Mouse (Mus musculus) G1E (cell line): ENCODE measurements around the gene Olfr530. TPM values are rescaled to one million over a fixed set of nuclear protein-coding genes. Genes with fewer than 3 reads are reported as not detected.

Experiments
- ATAC-seq: 2 replicates; pipeline ENCODE4 v1.8.0; 2016; ENCODE audit warnings: mild to moderate bottlenecking; ENCODE audit not compliant: insufficient number of reproducible peaks, poor library complexity, low FRiP score, severe bottlenecking; ENCODE audit errors: extremely low read depth
- DNase-seq: peaks from one replicate; pipeline ENCODE4 v3.0.0; 2012; ENCODE audit warnings: low spot score
- H3K27me3 ChIP-seq: 2 replicates; pipeline ENCODE4 v1.6.1; 2012; ENCODE audit warnings: mild to moderate bottlenecking, low read length, inconsistent platforms; ENCODE audit not compliant: insufficient read depth
- H3K36me3 ChIP-seq: replicated peaks from 2 replicates; pipeline ENCODE3; 2012; ENCODE audit warnings: mild to moderate bottlenecking, inconsistent platforms
- H3K4me1 ChIP-seq: 2 replicates; pipeline ENCODE4 v1.6.1; 2012; ENCODE audit warnings: low read depth, low read length, inconsistent platforms, mixed read lengths; ENCODE audit not compliant: insufficient read depth
- H3K4me3 ChIP-seq: 2 replicates; pipeline ENCODE4 v1.5.1; 2012; ENCODE audit warnings: low read depth, mild to moderate bottlenecking, inconsistent platforms, low read length, moderate library complexity, mixed read lengths
- H3K9me3 ChIP-seq: replicated peaks from 2 replicates; pipeline ENCODE4 v1.6.1; 2012; ENCODE audit warnings: inconsistent platforms
- CTCF ChIP-seq: IDR thresholded peaks from 2 replicates; pipeline ENCODE4 v1.5.1; 2012; ENCODE audit warnings: low read depth, low read length, inconsistent platforms, mixed read lengths
- GATA1 ChIP-seq: IDR thresholded peaks from 2 replicates; pipeline ENCODE4 v1.6.1; 2012; ENCODE audit warnings: borderline replicate concordance, low read length, inconsistent platforms, mixed read lengths
- GATA2 ChIP-seq: IDR thresholded peaks from 2 replicates; pipeline ENCODE4 v1.6.1; 2012; ENCODE audit warnings: low read depth, low read length, inconsistent platforms, borderline replicate concordance
- POLR2AphosphoS5 ChIP-seq: IDR thresholded peaks from 2 replicates; pipeline ENCODE4 v1.6.1; 2012; ENCODE audit warnings: low read depth, low read length, inconsistent platforms; ENCODE audit not compliant: insufficient replicate concordance
- TAL1 ChIP-seq: conservative IDR thresholded peaks from 2 replicates; pipeline ENCODE4 v1.6.1; 2012; ENCODE audit warnings: low read depth, low read length, inconsistent platforms, mixed read lengths
- polyA plus RNA-seq: library from polyadenylated mRNA; stranded (reverse); fragments of >175 nt; gene quantifications from 2 replicates; pipeline ENCODE4 v1.2.3, GENCODE M21; 2012
- total RNA-seq, 2 experiments: library from RNA; stranded (forward) in 1 of 2; stranded (reverse) in 1 of 2; fragments of 200-1000 nt in 1 of 2; fragments of >200 nt in 1 of 2; fragmentation: Nextera tagmentation in 1 of 2; gene quantifications; 2 replicates each; pipeline ENCODE4 v1.2.3; 2014 to 2017

Olfr530 gene
- total and polyA plus RNA-seq, 3 experiments = not detected

DNA sequence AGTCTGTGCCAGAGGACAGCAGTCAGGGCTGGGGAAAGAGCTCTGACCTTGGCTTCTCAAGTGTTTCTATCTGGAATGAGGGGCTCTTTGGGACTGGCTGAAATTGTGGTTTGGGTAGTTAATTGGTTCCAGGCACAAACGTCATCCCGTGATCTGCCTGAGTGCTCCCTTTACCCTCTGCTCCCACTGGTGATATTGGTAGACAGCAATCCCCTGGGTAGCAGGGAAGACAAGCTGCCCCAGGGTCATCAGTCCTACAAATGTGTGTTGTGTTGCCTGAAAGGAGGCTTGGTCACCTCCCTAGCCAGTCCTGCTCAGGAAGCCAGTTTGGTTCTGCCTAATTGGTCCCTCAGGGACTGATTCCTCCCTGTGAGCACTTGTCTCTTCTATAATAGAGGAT lies 42.4 kb downstream of the Olfr530 start, which contains the start of gene Olfr527:
Gene Olfr527 (plus strand): TSS at position 301 of the 400 bp plus-strand sequence.
- Histone ChIP-seq H3K4me1 (0 out of 2 replicates have a peak, but pooled peaks cover 2% of the 10 kb centered on the region), H3K27me3 (peaks cover 18% of the 10 kb centered on the region; the same call in 1 of the 2 replicates)
- no peak for ATAC-seq

GRCm38 (mm10) chr7:140329766-140330304 lies 46.3 kb downstream of the Olfr530 start:
- TF ChIP-seq TAL1 = no peak
- TF ChIP-seq POLR2AphosphoS5 = no peak
- no peak for TF ChIP-seq GATA1
- TF ChIP-seq GATA2 = no peak
- no peak for TF ChIP-seq CTCF
- Histone ChIP-seq H3K4me3 (no peak overlapping the region), H3K36me3 (no peaks in the 10 kb centered on the region), H3K4me1 (peaks cover 2% of the 10 kb centered on the region; the same call in 1 of the 2 replicates), H3K27me3 (peaks cover 5% of the 10 kb centered on the region; the same call in 1 of the 2 replicates), H3K9me3 (no peaks in the 10 kb centered on the region)
- ATAC-seq (no peak), DNase-seq (no peak)

More for the DNA sequence above, 42.4 kb downstream of the Olfr530 start, which contains the start of gene Olfr527:
- DNase-seq = no peak
- H3K4me3 ChIP-seq = no peak within 1 kb of the TSS
- H3K9me3 ChIP-seq = no peaks in the 10 kb centered on the region
- TF ChIP-seq TAL1 (no peak), GATA2 (no peak), POLR2AphosphoS5 (no peak)
- no peaks in the 10 kb centered on the region for H3K36me3 ChIP-seq

Other genes with a start within 250 kb of the Olfr530 start
- 29.0 and 41.0 TPM in 2 replicates for gene Mtg1, start 238.8 kb downstream of the Olfr530 start, total RNA-seq (2014; fragmentation: Nextera tagmentation)
- gene Mtg1, start 238.8 kb downstream of the Olfr530 start, total RNA-seq (2017) = 10.2 and 10.5 TPM in 2 replicates
- gene Mtg1, start 238.8 kb downstream of the Olfr530 start, polyA plus RNA-seq = 10.5 and 11.2 TPM in 2 replicates
- gene Sprn, start 221.5 kb downstream of the Olfr530 start, total RNA-seq (2014; fragmentation: Nextera tagmentation) = not detected in 2 replicates
- 0.11 TPM in 1 of 2 replicates, not detected in the other for gene Sprn, start 221.5 kb downstream of the Olfr530 start, total RNA-seq (2017)
- not detected in 2 replicates for gene Sprn, start 221.5 kb downstream of the Olfr530 start, polyA plus RNA-seq
- gene Olfr522, start 211.6 kb downstream of the Olfr530 start, total RNA-seq (2014; fragmentation: Nextera tagmentation) = not detected in 2 replicates
- under 0.01 and 0.05 TPM in 2 replicates for gene Olfr522, start 211.6 kb downstream of the Olfr530 start, total RNA-seq (2017)
- gene Olfr522, start 211.6 kb downstream of the Olfr530 start, polyA plus RNA-seq = not detected in 2 replicates
- gene Olfr523, start 203.1 kb downstream of the Olfr530 start, total RNA-seq (2014; fragmentation: Nextera tagmentation) = not detected in 2 replicates
- gene Olfr523, start 203.1 kb downstream of the Olfr530 start, total RNA-seq (2017) = 0.06 and 0.11 TPM in 2 replicates
- not detected in 2 replicates for gene Olfr523, start 203.1 kb downstream of the Olfr530 start, polyA plus RNA-seq
- gene Olfr524, start 170.4 kb downstream of the Olfr530 start, total RNA-seq (2014; fragmentation: Nextera tagmentation) = not detected in 2 replicates
- 0.05 and 0.06 TPM in 2 replicates for gene Olfr524, start 170.4 kb downstream of the Olfr530 start, total RNA-seq (2017)
- not detected in 2 replicates for gene Olfr524, start 170.4 kb downstream of the Olfr530 start, polyA plus RNA-seq
- gene Cd163l1, start 158.1 kb downstream of the Olfr530 start, total RNA-seq (2014; fragmentation: Nextera tagmentation) = not detected in 2 replicates
- not detected in 2 replicates for gene Cd163l1, start 158.1 kb downstream of the Olfr530 start, total RNA-seq (2017)
- gene Cd163l1, start 158.1 kb downstream of the Olfr530 start, polyA plus RNA-seq = not detected in 2 replicates
- not detected in 2 replicates for gene 5830411N06Rik, start 129.0 kb downstream of the Olfr530 start, total RNA-seq (2014; fragmentation: Nextera tagmentation)
- gene 5830411N06Rik, start 129.0 kb downstream of the Olfr530 start, total RNA-seq (2017) = 0.05 TPM in 1 of 2 replicates, not detected in the other
- not detected in 2 replicates for gene 5830411N06Rik, start 129.0 kb downstream of the Olfr530 start, polyA plus RNA-seq
- not detected in 2 replicates for gene Olfr525, start 55.5 kb downstream of the Olfr530 start, total RNA-seq (2014; fragmentation: Nextera tagmentation)
- 0.06 and 0.16 TPM in 2 replicates for gene Olfr525, start 55.5 kb downstream of the Olfr530 start, total RNA-seq (2017)
- gene Olfr525, start 55.5 kb downstream of the Olfr530 start, polyA plus RNA-seq = not detected in 2 replicates
- gene Olfr527, start 42.3 kb downstream of the Olfr530 start, total RNA-seq (2014; fragmentation: Nextera tagmentation) = not detected in 2 replicates
- 0.06 and 0.44 TPM in 2 replicates for gene Olfr527, start 42.3 kb downstream of the Olfr530 start, total RNA-seq (2017)
- not detected in 2 replicates for gene Olfr527, start 42.3 kb downstream of the Olfr530 start, polyA plus RNA-seq
- not detected in 2 replicates for gene Olfr60, start 14.7 kb downstream of the Olfr530 start, total RNA-seq (2014; fragmentation: Nextera tagmentation)
- gene Olfr60, start 14.7 kb downstream of the Olfr530 start, total RNA-seq (2017) = 0.16 and 0.29 TPM in 2 replicates
- not detected in 2 replicates for gene Olfr60, start 14.7 kb downstream of the Olfr530 start, polyA plus RNA-seq
- not detected in 2 replicates for gene Olfr531, start 26.6 kb upstream of the Olfr530 start, total RNA-seq (2014; fragmentation: Nextera tagmentation)
- 0.11 TPM in 1 of 2 replicates, not detected in the other for gene Olfr531, start 26.6 kb upstream of the Olfr530 start, total RNA-seq (2017)
- not detected in 2 replicates for gene Olfr531, start 26.6 kb upstream of the Olfr530 start, polyA plus RNA-seq
- gene Olfr532, start 45.3 kb upstream of the Olfr530 start, total RNA-seq (2014; fragmentation: Nextera tagmentation) = not detected in 2 replicates
- 0.06 TPM in 1 of 2 replicates, not detected in the other for gene Olfr532, start 45.3 kb upstream of the Olfr530 start, total RNA-seq (2017)
- gene Olfr532, start 45.3 kb upstream of the Olfr530 start, polyA plus RNA-seq = not detected in 2 replicates
- gene Olfr533, start 87.0 kb upstream of the Olfr530 start, total RNA-seq (2014; fragmentation: Nextera tagmentation) = not detected in 2 replicates
- gene Olfr533, start 87.0 kb upstream of the Olfr530 start, total RNA-seq (2017) = 0.11 TPM in 1 of 2 replicates, not detected in the other
- not detected in 2 replicates for gene Olfr533, start 87.0 kb upstream of the Olfr530 start, polyA plus RNA-seq
- not detected in 2 replicates for gene Olfr535, start 107.9 kb upstream of the Olfr530 start, total RNA-seq (2014; fragmentation: Nextera tagmentation)
- 0.11 and 0.17 TPM in 2 replicates for gene Olfr535, start 107.9 kb upstream of the Olfr530 start, total RNA-seq (2017)
- not detected in 2 replicates for gene Olfr535, start 107.9 kb upstream of the Olfr530 start, polyA plus RNA-seq
- gene Olfr536, start 131.1 kb upstream of the Olfr530 start, total RNA-seq (2014; fragmentation: Nextera tagmentation) = not detected in 2 replicates
- gene Olfr536, start 131.1 kb upstream of the Olfr530 start, total RNA-seq (2017) = 0.06 and 0.66 TPM in 2 replicates
- not detected in 2 replicates for gene Olfr536, start 131.1 kb upstream of the Olfr530 start, polyA plus RNA-seq
- not detected in 2 replicates for gene Olfr538, start 191.6 kb upstream of the Olfr530 start, total RNA-seq (2014; fragmentation: Nextera tagmentation)
- not detected in 2 replicates for gene Olfr538, start 191.6 kb upstream of the Olfr530 start, total RNA-seq (2017)
- not detected in 2 replicates for gene Olfr538, start 191.6 kb upstream of the Olfr530 start, polyA plus RNA-seq
- not detected in 2 replicates for gene Olfr46, start 224.9 kb upstream of the Olfr530 start, total RNA-seq (2014; fragmentation: Nextera tagmentation)
- 0.06 and 0.49 TPM in 2 replicates for gene Olfr46, start 224.9 kb upstream of the Olfr530 start, total RNA-seq (2017)
- not detected in 2 replicates for gene Olfr46, start 224.9 kb upstream of the Olfr530 start, polyA plus RNA-seq